Comparison of ENCODE assay signal across 10 mouse cellular contexts in the genomic region with DNA sequence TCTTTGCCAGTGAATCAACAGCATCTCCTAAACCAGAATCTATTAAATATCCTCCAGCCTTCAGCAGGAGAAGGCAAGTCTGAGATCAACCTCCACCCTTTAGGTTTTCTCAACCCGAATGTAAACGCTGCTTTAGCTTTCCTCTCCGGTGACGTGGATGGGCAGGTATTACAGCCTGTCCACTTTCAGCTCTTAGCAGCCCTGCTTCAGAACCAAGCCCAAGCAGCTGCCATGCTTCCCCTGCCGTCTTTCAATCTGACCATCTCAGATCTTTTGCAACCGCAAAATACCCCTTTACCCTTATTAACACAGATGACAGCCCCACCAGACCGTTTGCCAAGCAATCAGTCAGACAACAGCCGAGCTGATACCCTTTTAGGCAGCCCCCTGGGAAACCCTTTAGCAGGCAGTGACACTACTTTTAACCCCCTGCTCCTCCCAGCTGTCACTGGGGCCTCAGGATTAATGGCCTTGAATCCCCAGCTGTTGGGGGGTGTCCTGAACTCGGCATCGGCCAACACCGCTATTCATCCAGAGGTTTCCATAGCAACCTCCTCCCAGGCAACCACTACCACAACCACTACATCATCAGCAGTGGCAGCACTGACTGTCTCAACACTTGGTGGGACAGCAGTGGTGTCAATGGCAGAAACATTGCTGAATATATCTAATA.
DNase-seq lines count a peak whose midpoint lies in the region; ATAC-seq and TF ChIP-seq lines count a peak whose summit lies in the region.
"Had no signal": no experiment of that assay in that cellular context is flagged by ENCODE, and none has a peak within 500 bp of the region (broad histone marks: within the 10 kb centered on the region; RNA-seq: fewer than 3 reads in every experiment).

No protein-coding gene starts in this region.

- no peaks in the 10 kb centered on the region for H3K9me3 ChIP-seq in kidney, embryonic 14.5 days (ENCODE audit: control insufficient read depth, low read length)
- H3K9me3 ChIP-seq in forebrain, embryonic 14.5 days (replicated peaks; ENCODE audit: control insufficient read depth, low read length): no peaks in the 10 kb centered on the region
- no peaks in the 10 kb centered on the region for H3K9me3 ChIP-seq in limb, embryonic 14.5 days (ENCODE audit: control insufficient read depth, low read length)
- H3K9me3 ChIP-seq: embryonic facial prominence, embryonic 13.5 days had no signal

- 0 out of 2 replicates have a peak, but pooled peaks have one; percentile 16 for ATAC-seq in kidney, embryonic 14.5 days (ENCODE audit: low FRiP score, low TSS enrichment)
- ATAC-seq in forebrain, embryonic 14.5 days: peak; percentile 84
- peak; percentile 63 for ATAC-seq in limb, embryonic 14.5 days (ENCODE audit: low FRiP score, low read depth)
- ATAC-seq in monocyte, adult 5-6 weeks (replicated peaks; ENCODE audit: insufficient number of reproducible peaks, low FRiP score, low TSS enrichment, poor library complexity, severe bottlenecking): no peak

- WGBS in kidney, embryonic 14.5 days: 28% methylated on average over 11 of the region's 11 CpGs
- 21% methylated on average over 11 of the region's 11 CpGs for WGBS in forebrain, embryonic 14.5 days
- 29% methylated on average over 11 of the region's 11 CpGs for WGBS in limb, embryonic 14.5 days

- no peak overlapping the region for H3K4me2 ChIP-seq in kidney, embryonic 14.5 days (replicated peaks; ENCODE audit: low read depth, low read length)
- H3K4me2 ChIP-seq in forebrain, embryonic 14.5 days (ENCODE audit: low read length): no peak overlapping the region
- H3K4me2 ChIP-seq in limb, embryonic 14.5 days (replicated peaks; ENCODE audit: low read depth, low read length, severe bottlenecking): no peak overlapping the region
- H3K4me2 ChIP-seq: embryonic facial prominence, embryonic 13.5 days had no signal

- no peak for DNase-seq in kidney, adult 11 months
- peak; percentile 68 for DNase-seq in forebrain, embryonic 14.5 days (ENCODE audit: low spot score)
- DNase-seq in limb, embryonic 14.5 days (ENCODE audit: low spot score): no peak
- DNase-seq in retina, embryonic 14.5 days (ENCODE audit: low spot score): peak; percentile 74
- no peak for DNase-seq in gastrocnemius, adult 18-20 months (ENCODE audit: low spot score)
- no peak for DNase-seq in gastrocnemius, postnatal 10 days
- DNase-seq: lung, postnatal 10 days had no signal

- no peaks in the 10 kb centered on the region for H3K36me3 ChIP-seq in kidney, embryonic 14.5 days (ENCODE audit: control insufficient read depth, insufficient read depth, low read length)
- no peaks in the 10 kb centered on the region for H3K36me3 ChIP-seq in forebrain, embryonic 14.5 days (ENCODE audit: control insufficient read depth, insufficient read depth, low read length)
- H3K36me3 ChIP-seq in limb, embryonic 14.5 days (ENCODE audit: control insufficient read depth, insufficient read depth, low read length): no peaks in the 10 kb centered on the region
- H3K36me3 ChIP-seq: embryonic facial prominence, embryonic 13.5 days had no signal

- no peak overlapping the region for H3K27ac ChIP-seq in kidney, embryonic 14.5 days (ENCODE audit: low read depth, low read length)
- no peak overlapping the region for H3K27ac ChIP-seq in forebrain, embryonic 14.5 days (ENCODE audit: low read depth, low read length)
- no peak overlapping the region for H3K27ac ChIP-seq in limb, embryonic 14.5 days (replicated peaks; ENCODE audit: low read depth, low read length)
- H3K27ac ChIP-seq: embryonic facial prominence, embryonic 13.5 days had no signal

- H3K4me3 ChIP-seq in kidney, embryonic 14.5 days (ENCODE audit: low read length): no peak overlapping the region
- no peak overlapping the region for H3K4me3 ChIP-seq in forebrain, embryonic 14.5 days (ENCODE audit: low read depth, low read length)
- H3K4me3 ChIP-seq in limb, embryonic 14.5 days (replicated peaks; ENCODE audit: low read length): no peak overlapping the region
- H3K4me3 ChIP-seq: embryonic facial prominence, embryonic 13.5 days had no signal

- no peaks in the 10 kb centered on the region for H3K4me1 ChIP-seq in kidney, embryonic 14.5 days (ENCODE audit: control insufficient read depth, insufficient read depth, low read length)
- H3K4me1 ChIP-seq in forebrain, embryonic 14.5 days (ENCODE audit: control insufficient read depth, insufficient read depth, low read length): peaks cover 10% of the 10 kb centered on the region
- no peaks in the 10 kb centered on the region for H3K4me1 ChIP-seq in limb, embryonic 14.5 days (ENCODE audit: control insufficient read depth, insufficient read depth, low read length)
- H3K4me1 ChIP-seq: embryonic facial prominence, embryonic 13.5 days had no signal

- TF ChIP-seq POLR2A in limb, embryonic 14.5 days (IDR thresholded peaks at IDR 0.05; ENCODE audit: borderline replicate concordance, extremely low read depth, insufficient read depth, insufficient read length): no peak

- no peak overlapping the region for H3K9ac ChIP-seq in kidney, embryonic 14.5 days (ENCODE audit: low read depth, low read length)
- no peak overlapping the region for H3K9ac ChIP-seq in forebrain, embryonic 14.5 days (ENCODE audit: low read length)
- H3K9ac ChIP-seq in limb, embryonic 14.5 days (ENCODE audit: low read depth, low read length, severe bottlenecking): no peak overlapping the region
- H3K9ac ChIP-seq: embryonic facial prominence, embryonic 13.5 days had no signal

- no peaks in the 10 kb centered on the region for H3K27me3 ChIP-seq in kidney, embryonic 14.5 days (ENCODE audit: control insufficient read depth, insufficient read depth, low read length)
- no peaks in the 10 kb centered on the region for H3K27me3 ChIP-seq in forebrain, embryonic 14.5 days (replicated peaks; ENCODE audit: control insufficient read depth, insufficient read depth, low read length)
- H3K27me3 ChIP-seq in limb, embryonic 14.5 days (ENCODE audit: control insufficient read depth, insufficient read depth, low read length): no peaks in the 10 kb centered on the region
- H3K27me3 ChIP-seq: embryonic facial prominence, embryonic 13.5 days had no signal

Comparison
In these comparisons a context has a peak if more than half of its experiments do, and no peak if none do; other contexts are left out.
1. DNase-seq: peak in forebrain, embryonic 14.5 days (single experiment) and retina, embryonic 14.5 days (single experiment); none in kidney, adult 11 months (single experiment), limb, embryonic 14.5 days (single experiment), gastrocnemius, adult 18-20 months (single experiment) and gastrocnemius, postnatal 10 days (single experiment).